Mouse (Mus musculus): Measurements from ENCODE around the gene Islr. TPM values are rescaled to one million over a fixed set of nuclear protein-coding genes. Genes with fewer than 3 reads are reported as not detected.

Gene Islr
- polyA plus RNA-seq, 1 experiment from 2014 or later: 83.4 TPM

DNA sequence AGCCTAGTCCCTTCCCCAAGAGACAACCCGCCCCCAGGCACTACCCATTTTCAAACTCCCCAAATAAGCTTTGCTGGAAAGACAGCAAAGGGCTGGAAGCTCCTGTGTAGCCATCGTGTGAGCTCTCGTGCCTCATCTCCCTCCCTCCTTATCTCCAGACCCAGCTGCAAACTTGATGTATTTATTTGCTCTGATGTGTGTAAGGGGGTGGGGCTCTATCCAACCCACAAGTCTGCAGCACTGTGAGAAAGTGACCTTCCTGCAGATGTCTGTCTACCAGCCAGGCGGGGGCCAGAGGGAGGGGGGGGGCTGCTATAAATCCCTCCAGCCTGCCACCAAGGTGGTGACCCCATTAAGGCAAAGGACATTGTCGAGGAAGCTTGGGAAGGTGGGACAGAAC lies 9.8 kb upstream of the Islr start:
- Histone ChIP-seq H3K27me3 (replicated peaks) (no peaks in the 10 kb centered on the region), H3K9me3 (no peaks in the 10 kb centered on the region), H3K9ac (no peak overlapping the region), H3K4me2 (replicated peaks) (no peak overlapping the region), H3K27ac (no peak overlapping the region), H3K4me3 (replicated peaks) (no peak overlapping the region), H3K4me1 (replicated peaks) (peaks cover 15% of the 10 kb centered on the region), H3K36me3 (no peaks in the 10 kb centered on the region)
- peak; percentile 82 for ATAC-seq
- 15% methylated on average over 5 of the region's 5 CpGs for WGBS

DNA sequence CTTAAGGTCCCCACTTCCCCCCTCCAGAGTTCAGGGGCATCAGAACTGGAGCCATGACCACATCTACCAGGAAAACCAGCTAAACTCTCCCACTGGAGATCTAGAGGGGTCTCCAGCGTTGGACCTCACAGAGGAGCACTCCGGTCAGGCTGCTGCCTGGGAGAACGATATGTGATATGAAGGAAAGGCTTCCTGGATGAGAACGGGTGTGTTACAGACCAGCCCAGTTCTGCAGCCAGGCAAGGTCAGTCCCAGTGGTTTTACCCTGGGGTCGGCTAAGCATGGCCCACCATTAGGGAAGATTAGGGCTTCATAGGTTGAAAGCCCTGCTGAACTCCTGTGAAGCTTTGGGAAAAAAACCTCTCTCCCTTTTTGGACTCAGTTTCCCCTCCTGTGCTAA lies 9.3 kb upstream of the Islr start:
- no peak overlapping the region for H3K4me2 ChIP-seq (replicated peaks)
- no peaks in the 10 kb centered on the region for H3K36me3 ChIP-seq
- no peaks in the 10 kb centered on the region for H3K9me3 ChIP-seq
- no peaks in the 10 kb centered on the region for H3K27me3 ChIP-seq (replicated peaks)
- no peak overlapping the region for H3K4me3 ChIP-seq (replicated peaks)
- H3K4me1 ChIP-seq (replicated peaks): peaks cover 15% of the 10 kb centered on the region
- H3K9ac ChIP-seq: no peak overlapping the region
- ATAC-seq: no peak
- H3K27ac ChIP-seq: no peak overlapping the region
- 60% methylated on average over 5 of the region's 5 CpGs for WGBS

DNA sequence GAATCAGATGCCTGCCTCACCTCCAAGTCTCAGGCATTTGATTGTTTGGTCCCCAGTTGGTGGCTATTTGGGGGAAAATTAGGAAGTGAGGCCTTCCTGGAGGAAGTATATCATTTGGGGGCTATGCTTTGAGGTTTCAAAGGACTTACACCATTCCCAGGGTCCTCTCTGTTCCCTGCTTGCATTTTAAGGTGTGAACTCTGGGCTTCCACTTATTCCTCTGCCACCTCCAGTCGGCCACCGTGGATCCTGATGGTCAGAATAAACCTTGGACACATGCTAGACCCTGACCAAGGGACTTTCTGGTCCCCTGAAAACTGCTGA lies 6.2 kb upstream of the Islr start:
- WGBS: 88% methylated on average over 2 of the region's 2 CpGs
- no peak overlapping the region for H3K4me3 ChIP-seq (replicated peaks)
- no peak overlapping the region for H3K4me2 ChIP-seq (replicated peaks)
- H3K4me1 ChIP-seq (replicated peaks): peaks cover 15% of the 10 kb centered on the region
- H3K9ac ChIP-seq: no peak overlapping the region
- no peaks in the 10 kb centered on the region for H3K9me3 ChIP-seq
- ATAC-seq: no peak
- no peak overlapping the region for H3K27ac ChIP-seq
- no peaks in the 10 kb centered on the region; the same call in 1 of the 2 replicates for H3K27me3 ChIP-seq (replicated peaks)
- no peaks in the 10 kb centered on the region for H3K36me3 ChIP-seq

DNA sequence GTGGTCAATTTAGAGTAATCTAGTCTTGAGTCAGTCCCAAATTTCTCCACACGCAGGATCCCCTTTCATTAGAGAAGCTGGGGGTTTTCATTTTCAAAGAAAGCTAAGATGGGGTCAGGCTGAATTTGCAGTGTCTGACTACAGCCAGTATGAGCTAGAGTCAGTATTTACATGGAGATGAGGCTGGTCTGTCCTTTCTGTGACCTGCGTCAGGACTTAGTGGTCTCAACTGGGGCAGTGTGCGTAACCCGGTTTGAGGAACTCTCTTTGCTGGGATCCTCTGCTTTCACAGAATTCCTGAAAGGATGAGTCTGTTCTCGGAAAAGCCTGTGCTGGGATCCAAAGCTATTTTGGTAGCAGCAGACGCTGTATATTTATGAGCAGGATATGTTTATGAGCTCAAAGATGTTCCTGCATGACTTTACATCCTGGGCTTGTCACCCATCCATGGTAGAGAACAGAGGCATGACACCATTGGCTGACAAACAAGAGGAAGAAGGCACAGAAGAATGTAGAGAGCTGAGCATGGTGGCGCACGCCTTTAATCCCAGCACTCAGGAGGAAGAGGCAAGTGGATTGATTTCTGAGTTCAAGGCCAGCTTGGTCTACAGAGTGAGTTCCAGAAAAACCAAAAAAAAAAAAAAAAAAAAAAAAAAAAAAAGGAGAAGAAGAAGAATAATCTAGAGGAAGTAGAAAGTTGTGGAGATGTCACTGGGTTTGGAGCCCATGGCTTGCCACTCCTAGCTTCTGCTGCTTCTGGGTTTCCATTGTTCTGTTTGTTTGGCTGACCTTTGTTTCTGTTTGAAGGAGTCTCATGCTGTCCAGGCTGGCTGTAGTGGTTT lies 5.6 kb upstream of the Islr start:
- no peak overlapping the region for H3K9ac ChIP-seq
- no peaks in the 10 kb centered on the region for H3K36me3 ChIP-seq
- no peak overlapping the region for H3K4me3 ChIP-seq (replicated peaks)
- H3K9me3 ChIP-seq: no peaks in the 10 kb centered on the region
- H3K27me3 ChIP-seq (replicated peaks): no peaks in the 10 kb centered on the region; the same call in 1 of the 2 replicates
- peaks cover 11% of the 10 kb centered on the region for H3K4me1 ChIP-seq (replicated peaks)
- H3K27ac ChIP-seq: no peak overlapping the region
- ATAC-seq: no peak
- 66% methylated on average over 8 of the region's 8 CpGs for WGBS
- H3K4me2 ChIP-seq (replicated peaks): no peak overlapping the region

DNA sequence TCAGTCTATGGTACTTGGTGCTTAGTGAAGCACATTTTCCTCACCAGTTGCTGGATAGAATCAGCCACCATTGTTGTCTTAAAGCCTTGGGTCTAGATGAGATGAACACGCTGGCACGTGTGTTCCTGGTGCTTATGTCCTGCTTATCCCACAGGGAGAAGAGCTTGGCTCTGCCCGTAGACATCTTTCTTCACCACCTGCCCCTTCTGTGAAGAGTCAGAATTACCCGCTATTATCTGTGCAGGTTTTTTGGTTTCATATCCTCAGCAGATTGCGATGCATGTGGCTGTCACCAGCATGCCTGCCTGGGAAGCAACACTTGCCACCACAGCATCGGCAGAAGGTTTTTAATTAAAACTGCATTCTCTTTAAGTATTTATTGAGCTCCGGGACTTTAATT lies 1.9 kb upstream of the Islr start:
- 86% methylated on average over 7 of the region's 7 CpGs for WGBS

DNA sequence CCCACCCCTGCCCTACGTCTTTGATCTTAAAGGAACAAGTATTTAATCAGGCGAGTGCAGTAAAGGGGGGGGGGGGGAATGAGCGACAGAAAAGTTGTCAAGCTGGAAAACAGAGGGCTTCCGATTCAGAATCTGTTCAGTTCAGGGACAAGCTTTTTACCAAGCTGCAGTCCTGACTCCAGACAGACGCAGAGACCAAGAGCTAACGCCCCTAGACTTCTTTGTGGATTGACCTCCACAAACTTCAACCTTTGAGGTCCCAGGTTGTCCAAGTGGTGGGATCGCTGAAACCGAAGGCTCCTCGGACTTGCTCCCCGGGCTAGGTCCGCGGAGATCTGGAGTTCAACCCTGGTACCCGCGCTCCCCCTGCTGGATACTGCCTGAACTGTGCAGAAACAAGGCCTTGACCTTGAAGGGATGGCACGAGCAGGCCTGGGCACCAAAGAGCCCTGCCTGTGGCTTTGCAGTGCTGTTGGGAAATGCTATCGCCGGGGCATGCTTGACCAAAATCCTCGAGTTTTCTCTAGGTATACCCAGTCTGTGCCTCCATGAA lies 418 bp upstream of the Islr start:
- no peaks in the 10 kb centered on the region for H3K9me3 ChIP-seq
- H3K4me3 ChIP-seq (replicated peaks): peak overlapping the region; percentile 36
- H3K9ac ChIP-seq: peak overlapping the region; percentile 37; the same call in 1 of the 2 replicates
- peak overlapping the region; percentile 64 for H3K4me2 ChIP-seq (replicated peaks)
- peak; percentile 87 for ATAC-seq
- peaks cover 46% of the 10 kb centered on the region for H3K27me3 ChIP-seq (replicated peaks)
- no peak overlapping the region for H3K27ac ChIP-seq
- peaks cover 16% of the 10 kb centered on the region; the same call in 1 of the 2 replicates for H3K4me1 ChIP-seq (replicated peaks)
- 3% methylated on average over 18 of the region's 18 CpGs for WGBS
- no peaks in the 10 kb centered on the region for H3K36me3 ChIP-seq

More for the DNA sequence above, 1.9 kb upstream of the Islr start:
- Histone ChIP-seq H3K9ac (no peak overlapping the region), H3K36me3 (no peaks in the 10 kb centered on the region), H3K4me2 (replicated peaks) (no peak overlapping the region), H3K4me1 (replicated peaks) (peaks cover 14% of the 10 kb centered on the region; the same call in 1 of the 2 replicates), H3K9me3 (no peaks in the 10 kb centered on the region), H3K27me3 (replicated peaks) (peaks cover 31% of the 10 kb centered on the region), H3K27ac (no peak overlapping the region), H3K4me3 (replicated peaks) (no peak overlapping the region)
- ATAC-seq: no peak

DNA sequence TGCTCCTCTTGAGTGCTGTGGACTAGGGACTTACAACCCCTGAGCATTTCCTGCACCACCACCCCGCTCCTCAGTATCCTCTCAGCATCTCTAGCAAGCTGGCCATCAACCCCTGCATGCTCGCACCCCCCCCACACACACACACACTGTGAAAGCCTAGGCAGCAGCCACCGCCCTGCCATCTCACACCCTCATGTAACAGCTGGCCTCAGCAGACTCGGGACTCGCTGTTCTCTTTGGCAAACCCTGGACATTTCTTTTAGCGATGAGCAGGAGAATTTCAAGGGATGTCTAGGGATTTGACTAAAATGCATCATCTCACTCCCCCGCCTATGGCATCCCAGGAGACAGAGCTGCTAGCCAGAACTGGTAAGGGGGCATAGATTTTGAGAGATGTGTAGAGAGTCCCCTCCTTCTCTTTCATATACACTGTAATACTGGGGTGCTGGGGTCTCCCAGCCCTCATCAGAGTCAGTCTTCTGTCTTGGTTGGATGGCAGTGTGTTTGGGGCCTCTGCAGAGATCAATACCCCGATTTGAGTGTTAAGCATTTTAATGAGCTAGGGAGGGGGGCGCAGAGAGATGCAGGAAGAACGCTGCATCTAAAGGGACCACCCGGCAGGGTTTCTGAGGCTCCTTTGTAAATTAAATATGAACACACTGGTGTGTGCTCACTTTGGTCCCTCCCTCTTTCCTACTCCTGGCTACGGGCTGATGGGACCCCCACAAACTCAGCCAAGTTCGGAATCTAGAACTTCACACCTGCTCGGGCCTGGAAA lies 1.2 kb downstream of the Islr start:
- WGBS: 5% methylated on average over 14 of the region's 14 CpGs

DNA sequence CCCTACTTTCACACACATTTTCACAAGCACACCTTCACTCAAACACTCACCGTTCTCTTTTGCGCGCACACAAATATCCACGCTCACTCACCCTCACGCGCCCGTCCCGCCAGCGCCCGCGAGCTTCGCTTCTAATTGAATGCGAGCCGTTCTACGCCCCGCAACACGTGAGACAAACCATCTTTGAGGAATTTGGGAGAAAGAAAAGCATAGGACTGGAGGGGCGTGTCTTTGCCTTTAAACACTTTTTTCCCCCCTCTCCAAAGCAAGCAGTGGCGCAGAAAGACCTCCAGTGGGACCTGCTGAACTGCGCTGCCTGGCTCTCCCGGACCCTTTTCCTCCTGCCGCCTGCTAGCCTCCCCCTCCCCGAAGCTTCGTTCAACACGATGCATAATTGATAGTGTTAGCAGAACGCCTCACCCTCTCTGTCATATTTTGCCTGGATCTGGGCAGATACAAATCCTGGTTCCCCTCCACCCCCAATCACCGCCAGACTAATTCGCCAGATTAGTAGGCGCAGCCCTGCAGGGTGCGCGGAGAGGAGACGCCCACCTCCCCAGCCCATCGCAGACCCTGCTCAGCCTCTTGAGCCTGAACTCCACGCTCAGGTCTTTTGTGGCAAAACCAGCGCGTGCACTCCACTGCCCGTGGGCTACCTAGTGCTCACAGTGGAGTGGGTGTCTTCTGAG lies 2.1 kb downstream of the Islr start:
- Histone ChIP-seq H3K27me3 (replicated peaks) (peaks cover 71% of the 10 kb centered on the region), H3K4me2 (replicated peaks) (peak overlapping the region; percentile 25)
- WGBS: 2% methylated on average over 37 of the region's 37 CpGs

More for the DNA sequence above, 1.2 kb downstream of the Islr start:
- Histone ChIP-seq H3K4me1 (replicated peaks) (peaks cover 32% of the 10 kb centered on the region), H3K36me3 (no peaks in the 10 kb centered on the region), H3K9me3 (no peaks in the 10 kb centered on the region), H3K4me2 (replicated peaks) (no peak overlapping the region), H3K4me3 (replicated peaks) (no peak overlapping the region), H3K27me3 (replicated peaks) (peaks cover 62% of the 10 kb centered on the region), H3K27ac (no peak overlapping the region), H3K9ac (no peak overlapping the region)
- ATAC-seq: no peak

DNA sequence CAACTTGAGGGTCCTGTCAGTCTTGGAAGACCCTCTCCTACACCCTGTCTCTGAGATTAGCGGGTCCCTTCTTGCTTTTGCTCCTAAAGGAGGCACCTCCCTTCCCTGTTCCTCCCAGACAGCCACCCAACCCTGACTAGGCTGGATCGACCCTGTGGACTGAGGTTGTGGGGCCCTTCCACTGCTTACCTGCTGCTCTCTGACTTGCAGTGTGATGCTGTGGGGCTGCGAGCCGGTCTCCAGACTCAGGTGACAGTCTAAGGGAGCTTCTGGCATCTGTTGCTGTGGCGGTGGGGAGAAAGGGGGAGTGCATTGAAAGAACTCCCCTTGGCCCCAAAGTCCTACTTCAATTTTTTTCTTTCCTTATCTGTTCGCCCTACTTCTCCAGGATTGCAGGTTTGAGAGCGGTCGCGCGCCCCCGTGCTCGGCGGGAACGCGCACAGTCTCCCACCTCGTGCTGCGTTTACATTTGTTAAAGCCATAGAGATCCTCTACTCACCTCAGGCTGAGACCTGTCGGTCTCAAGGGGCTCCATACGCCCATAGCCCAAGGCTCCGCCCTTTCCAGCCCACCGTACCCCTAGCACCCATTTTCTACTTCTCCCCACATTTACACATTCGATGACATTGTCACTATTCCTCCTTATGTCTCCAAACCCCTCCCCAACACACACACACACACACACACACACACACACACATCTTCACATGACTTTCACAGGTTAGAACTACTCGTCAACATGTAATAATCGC lies 2.8 kb downstream of the Islr start:
- Histone ChIP-seq H3K27ac (no peak overlapping the region), H3K9ac (no peak overlapping the region), H3K9me3 (no peaks in the 10 kb centered on the region), H3K36me3 (no peaks in the 10 kb centered on the region), H3K4me1 (replicated peaks) (peaks cover 46% of the 10 kb centered on the region), H3K4me2 (replicated peaks) (peak overlapping the region; percentile 25; the same call in 1 of the 2 replicates), H3K27me3 (replicated peaks) (peaks cover 78% of the 10 kb centered on the region), H3K4me3 (replicated peaks) (peak overlapping the region; percentile 6; the same call in 1 of the 2 replicates)
- whole genome bisulfite sequencing: 2% methylated on average over 24 of the region's 24 CpGs
- no peak for ATAC-seq

More for the DNA sequence above, 2.1 kb downstream of the Islr start:
- H3K36me3 ChIP-seq: no peaks in the 10 kb centered on the region
- no peaks in the 10 kb centered on the region for H3K9me3 ChIP-seq
- H3K4me1 ChIP-seq (replicated peaks): peaks cover 39% of the 10 kb centered on the region
- H3K4me3 ChIP-seq (replicated peaks): peak overlapping the region; percentile 10; the same call in 1 of the 2 replicates
- no peak overlapping the region; the same call in 1 of the 2 replicates for H3K9ac ChIP-seq
- ATAC-seq: no peak
- H3K27ac ChIP-seq: no peak overlapping the region

DNA sequence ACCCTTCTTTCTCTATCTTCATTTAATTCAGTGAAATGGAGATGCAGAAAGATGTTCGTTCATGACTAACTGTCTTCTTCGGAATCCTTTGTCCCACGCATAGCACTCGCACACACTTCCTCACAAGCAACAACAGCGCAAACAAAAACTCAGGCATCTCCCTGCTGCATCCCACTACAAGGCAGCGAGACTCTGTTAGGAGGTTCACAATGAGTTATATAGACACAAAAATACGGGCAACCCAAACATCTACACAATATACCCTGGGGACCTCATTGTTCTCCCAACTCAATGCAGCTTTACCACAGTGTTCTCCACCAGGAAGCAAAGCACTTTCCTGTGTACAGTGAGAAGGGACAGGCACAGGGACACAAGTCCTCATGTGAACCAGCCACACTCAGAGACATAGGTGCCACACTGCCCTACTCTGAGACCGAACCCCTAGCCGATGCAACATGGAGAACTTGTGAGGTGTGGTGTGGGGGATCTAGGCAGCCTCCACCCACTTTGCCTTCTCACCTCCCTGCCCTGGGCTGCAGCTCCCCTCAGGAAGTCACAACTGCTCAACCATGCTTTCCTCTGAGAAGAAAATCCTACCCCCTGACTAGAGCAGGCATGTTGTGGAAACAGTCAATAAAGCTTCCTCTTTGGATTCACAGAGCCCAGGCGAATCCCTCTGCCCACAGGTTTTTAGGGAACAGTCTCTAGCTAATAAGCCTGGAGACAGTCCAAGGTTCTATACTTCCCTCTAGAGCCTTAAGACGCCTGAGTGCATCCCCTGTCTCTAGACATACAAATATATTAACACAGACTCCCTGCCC lies 3.6 kb downstream of the Islr start:
- no peak for ATAC-seq
- Histone ChIP-seq H3K9ac (no peak overlapping the region), H3K4me1 (replicated peaks) (peaks cover 46% of the 10 kb centered on the region), H3K27me3 (replicated peaks) (peaks cover 85% of the 10 kb centered on the region), H3K27ac (no peak overlapping the region), H3K9me3 (no peaks in the 10 kb centered on the region), H3K4me2 (replicated peaks) (no peak overlapping the region), H3K36me3 (no peaks in the 10 kb centered on the region), H3K4me3 (replicated peaks) (no peak overlapping the region)
- 12% methylated on average over 11 of the region's 11 CpGs for WGBS

Data from intestine, embryonic 15.5 days (tissue).